Mouse (Mus musculus): ENCODE data around the gene Ccl4. TPM values are rescaled to one million over a fixed set of nuclear protein-coding genes. Genes with fewer than 3 reads are reported as not detected.
A peak's percentile ranks its signal among the peaks of the same experiment; 100 is the strongest.

The Ccl4 gene
- total and polyA plus RNA-seq, 2 experiments from 2014 or later, result not detected

GRCm38 (mm10) chr11:83630630-83631029, 31.8 kb upstream of the Ccl4 start:
- H3K27me3 ChIP-seq (ENCODE audit: insufficient read depth, low read length), result no peaks in the 10 kb centered on the region
- no peak overlapping the region for H3K9ac ChIP-seq (replicated peaks; ENCODE audit: low read length, poor library complexity, severe bottlenecking)
- WGBS, result 97% methylated on average over 1 of the region's 1 CpGs
- DNase-seq (ENCODE audit: low spot score) (no peak), ATAC-seq (ENCODE audit: low FRiP score) (no peak)
- H3K36me3 ChIP-seq (ENCODE audit: insufficient read depth, low read length), result no peaks in the 10 kb centered on the region
- H3K4me1 ChIP-seq (ENCODE audit: insufficient read depth, low read length), result no peaks in the 10 kb centered on the region
- H3K27ac ChIP-seq (ENCODE audit: low read depth, low read length), result no peak overlapping the region
- H3K4me3 ChIP-seq (ENCODE audit: low read depth, low read length), result no peak overlapping the region
- no peaks in the 10 kb centered on the region for H3K9me3 ChIP-seq (ENCODE audit: low read length)
- no peak for TF ChIP-seq CTCF (IDR thresholded peaks at IDR 0.05)
- no peak overlapping the region for H3K4me2 ChIP-seq (ENCODE audit: low read depth, low read length, poor library complexity, severe bottlenecking)

GRCm38 (mm10) chr11:83631065-83631464, 31.3 kb upstream of the Ccl4 start:
- no peak overlapping the region for H3K9ac ChIP-seq (replicated peaks; ENCODE audit: low read length, poor library complexity, severe bottlenecking)
- no peak overlapping the region for H3K4me3 ChIP-seq (ENCODE audit: low read depth, low read length)
- no peaks in the 10 kb centered on the region for H3K9me3 ChIP-seq (ENCODE audit: low read length)
- H3K27me3 ChIP-seq (ENCODE audit: insufficient read depth, low read length), result no peaks in the 10 kb centered on the region
- ATAC-seq (ENCODE audit: low FRiP score) (no peak), DNase-seq (ENCODE audit: low spot score) (no peak)
- H3K4me2 ChIP-seq (ENCODE audit: low read depth, low read length, poor library complexity, severe bottlenecking), result no peak overlapping the region
- H3K4me1 ChIP-seq (ENCODE audit: insufficient read depth, low read length), result no peaks in the 10 kb centered on the region
- H3K36me3 ChIP-seq (ENCODE audit: insufficient read depth, low read length), result no peaks in the 10 kb centered on the region
- WGBS, result 79% methylated on average over 2 of the region's 2 CpGs
- H3K27ac ChIP-seq (ENCODE audit: low read depth, low read length), result no peak overlapping the region
- TF ChIP-seq CTCF (IDR thresholded peaks at IDR 0.05), result no peak

- Histone ChIP-seq H3K36me3 (ENCODE audit: insufficient read depth, low read length) (no peaks in the 10 kb centered on the region), H3K27ac (ENCODE audit: low read depth, low read length) (no peak overlapping the region), H3K9ac (replicated peaks; ENCODE audit: low read length, poor library complexity, severe bottlenecking) (no peak overlapping the region), H3K4me1 (ENCODE audit: insufficient read depth, low read length) (no peaks in the 10 kb centered on the region), H3K4me3 (ENCODE audit: low read depth, low read length) (no peak overlapping the region), H3K27me3 (ENCODE audit: insufficient read depth, low read length) (no peaks in the 10 kb centered on the region), H3K4me2 (ENCODE audit: low read depth, low read length, poor library complexity, severe bottlenecking) (no peak overlapping the region), H3K9me3 (ENCODE audit: low read length) (no peaks in the 10 kb centered on the region)
- DNase-seq (ENCODE audit: low spot score) (peak; percentile 5), ATAC-seq (ENCODE audit: low FRiP score) (no peak)
- no peak for TF ChIP-seq CTCF (IDR thresholded peaks at IDR 0.05)
- 78% methylated on average over 4 of the region's 4 CpGs for WGBS
Observed at GRCm38 (mm10) chr11:83632744-83633143, 29.6 kb upstream of the Ccl4 start.

GRCm38 (mm10) chr11:83634425-83634824, 28.0 kb upstream of the Ccl4 start:
- Histone ChIP-seq H3K9me3 (ENCODE audit: low read length) (no peaks in the 10 kb centered on the region), H3K4me2 (ENCODE audit: low read depth, low read length, poor library complexity, severe bottlenecking) (no peak overlapping the region), H3K27ac (ENCODE audit: low read depth, low read length) (no peak overlapping the region), H3K4me3 (ENCODE audit: low read depth, low read length) (no peak overlapping the region), H3K4me1 (ENCODE audit: insufficient read depth, low read length) (no peaks in the 10 kb centered on the region), H3K36me3 (ENCODE audit: insufficient read depth, low read length) (no peaks in the 10 kb centered on the region), H3K9ac (replicated peaks; ENCODE audit: low read length, poor library complexity, severe bottlenecking) (no peak overlapping the region), H3K27me3 (ENCODE audit: insufficient read depth, low read length) (no peaks in the 10 kb centered on the region)
- no peak for ATAC-seq (ENCODE audit: low FRiP score)
- 35% methylated on average over 4 of the region's 4 CpGs for WGBS
- TF ChIP-seq CTCF (IDR thresholded peaks at IDR 0.05), result no peak
- DNase-seq (ENCODE audit: low spot score), result peak; percentile 33

GRCm38 (mm10) chr11:83634898-83635297, 27.5 kb upstream of the Ccl4 start:
- no peak for DNase-seq (ENCODE audit: low spot score)
- no peaks in the 10 kb centered on the region for H3K9me3 ChIP-seq (ENCODE audit: low read length)
- no peaks in the 10 kb centered on the region for H3K36me3 ChIP-seq (ENCODE audit: insufficient read depth, low read length)
- no peak for ATAC-seq (ENCODE audit: low FRiP score)
- no peak overlapping the region for H3K9ac ChIP-seq (replicated peaks; ENCODE audit: low read length, poor library complexity, severe bottlenecking)
- no peak overlapping the region for H3K27ac ChIP-seq (ENCODE audit: low read depth, low read length)
- H3K27me3 ChIP-seq (ENCODE audit: insufficient read depth, low read length), result no peaks in the 10 kb centered on the region
- no peak overlapping the region for H3K4me3 ChIP-seq (ENCODE audit: low read depth, low read length)
- no peaks in the 10 kb centered on the region for H3K4me1 ChIP-seq (ENCODE audit: insufficient read depth, low read length)
- 91% methylated on average over 2 of the region's 2 CpGs for WGBS
- TF ChIP-seq CTCF (IDR thresholded peaks at IDR 0.05), result 0 out of 2 replicates have a peak, but pooled peaks have one; percentile 10
- H3K4me2 ChIP-seq (ENCODE audit: low read depth, low read length, poor library complexity, severe bottlenecking), result no peak overlapping the region

- Histone ChIP-seq H3K36me3 (ENCODE audit: insufficient read depth, low read length) (no peaks in the 10 kb centered on the region), H3K4me1 (ENCODE audit: insufficient read depth, low read length) (no peaks in the 10 kb centered on the region; the same call in 1 of the 2 replicates), H3K27me3 (ENCODE audit: insufficient read depth, low read length) (no peaks in the 10 kb centered on the region), H3K27ac (ENCODE audit: low read depth, low read length) (no peak overlapping the region), H3K9ac (replicated peaks; ENCODE audit: low read length, poor library complexity, severe bottlenecking) (no peak overlapping the region), H3K4me3 (ENCODE audit: low read depth, low read length) (no peak overlapping the region), H3K4me2 (ENCODE audit: low read depth, low read length, poor library complexity, severe bottlenecking) (no peak overlapping the region), H3K9me3 (ENCODE audit: low read length) (no peaks in the 10 kb centered on the region)
- DNase-seq (ENCODE audit: low spot score) (no peak), ATAC-seq (ENCODE audit: low FRiP score) (no peak)
- no peak for TF ChIP-seq CTCF (IDR thresholded peaks at IDR 0.05)
- WGBS, result 92% methylated on average over 1 of the region's 1 CpGs
Observed at GRCm38 (mm10) chr11:83636742-83637235, 25.6 kb upstream of the Ccl4 start.

Measured in midbrain, postnatal 0 days (tissue).